ENCODE assay signal across 20 mouse cellular contexts in the genomic region with DNA sequence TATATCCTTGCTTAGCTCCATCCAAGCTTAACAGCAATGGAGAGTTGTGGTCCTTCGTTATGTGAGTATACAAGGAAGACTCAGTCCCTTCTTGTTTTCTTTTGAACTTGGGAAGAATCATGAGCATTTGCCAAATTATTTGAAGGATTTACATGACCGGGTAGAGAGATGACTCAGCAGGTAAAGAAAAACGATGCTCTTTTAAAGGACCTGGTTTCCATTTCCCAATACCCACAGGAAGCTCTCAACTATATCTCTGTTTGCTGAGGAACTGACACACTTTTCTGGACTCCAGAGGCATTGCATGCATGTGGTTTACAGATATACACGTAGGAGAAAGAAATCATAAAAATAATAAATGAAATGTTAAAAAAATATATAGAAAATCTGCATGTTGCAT.
"Had no signal": no experiment of that assay in that cellular context is flagged by ENCODE, and none has a peak within 500 bp of the region (broad histone marks: within the 10 kb centered on the region; RNA-seq: fewer than 3 reads in every experiment).

No protein-coding gene starts in this region.

- ATAC-seq: midbrain, embryonic 16.5 days had no signal

- H3K27ac ChIP-seq: liver, embryonic 15.5 days; midbrain, embryonic 10.5 days; midbrain, embryonic 12.5 days; neural tube, embryonic 13.5 days; neural tube, embryonic 15.5 days had no signal

- H3K36me3 ChIP-seq: liver, embryonic 15.5 days; midbrain, embryonic 10.5 days; midbrain, embryonic 12.5 days; neural tube, embryonic 13.5 days; neural tube, embryonic 15.5 days had no signal

- DNase-seq: lung, adult 18-20 months; lung, embryonic 14.5 days; lung, postnatal 10 days; lung, postnatal 4 days; midbrain, embryonic 14.5 days; retina, postnatal 1 day; right cerebral cortex, adult 18-20 months; right cerebral cortex, postnatal 25 days; right cerebral cortex, postnatal 4 days; spleen, adult 18-20 months; thymus, adult 18-20 months; thymus, postnatal 14 days; thymus, postnatal 36 days had no signal

- H3K4me3 ChIP-seq: liver, embryonic 15.5 days; midbrain, embryonic 10.5 days; midbrain, embryonic 12.5 days; myocyte; neural tube, embryonic 13.5 days; neural tube, embryonic 15.5 days had no signal

- H3K27me3 ChIP-seq: liver, embryonic 15.5 days; midbrain, embryonic 12.5 days; neural tube, embryonic 13.5 days; neural tube, embryonic 15.5 days had no signal

- H3K4me1 ChIP-seq: liver, embryonic 15.5 days; midbrain, embryonic 10.5 days; midbrain, embryonic 12.5 days; neural tube, embryonic 13.5 days; neural tube, embryonic 15.5 days had no signal

- H3K9me3 ChIP-seq: liver, embryonic 15.5 days; midbrain, embryonic 10.5 days; midbrain, embryonic 12.5 days; neural tube, embryonic 13.5 days; neural tube, embryonic 15.5 days had no signal
